Mouse (Mus musculus) c-Kit-positive CD71-positive TER-119-positive erythroid progenitor cells, embryonic 14.5 days (primary cell): ENCODE measurements around the gene Dlx6.
A peak's percentile ranks its signal among the peaks of the same experiment; 100 is the strongest.

Source experiments
- DNase-seq: peaks from one replicate; pipeline ENCODE4 v3.0.0-alpha.2; 2013; ENCODE audit warnings: low spot score

The Dlx6 gene

DNA sequence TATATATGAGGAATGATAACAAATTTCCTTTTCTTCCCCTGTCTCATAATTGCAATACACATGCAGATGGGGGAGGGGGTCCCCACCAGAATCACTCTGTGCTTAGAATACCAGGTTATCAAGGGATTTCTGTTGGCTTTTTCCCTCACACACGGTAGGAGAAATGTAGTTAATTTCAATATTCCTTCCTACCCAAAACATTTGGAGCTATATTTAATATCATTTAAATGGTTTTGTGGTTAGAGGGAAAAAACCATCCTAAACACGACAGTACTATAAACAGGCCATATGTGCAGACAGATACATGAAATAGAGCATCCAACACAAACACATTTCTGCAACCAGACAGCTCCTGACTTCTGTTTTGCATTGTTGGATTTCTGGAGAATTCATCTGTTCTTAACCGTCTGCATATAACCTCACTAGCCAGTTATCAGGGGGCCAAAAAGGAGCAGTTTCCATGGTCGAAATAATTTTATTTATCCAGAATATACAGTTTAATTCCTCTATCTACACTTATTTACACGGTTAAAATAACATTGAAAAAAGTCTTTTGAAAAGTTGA lies 14.3 kb downstream of the Dlx6 start:
- DNase-seq, result no peak

DNA sequence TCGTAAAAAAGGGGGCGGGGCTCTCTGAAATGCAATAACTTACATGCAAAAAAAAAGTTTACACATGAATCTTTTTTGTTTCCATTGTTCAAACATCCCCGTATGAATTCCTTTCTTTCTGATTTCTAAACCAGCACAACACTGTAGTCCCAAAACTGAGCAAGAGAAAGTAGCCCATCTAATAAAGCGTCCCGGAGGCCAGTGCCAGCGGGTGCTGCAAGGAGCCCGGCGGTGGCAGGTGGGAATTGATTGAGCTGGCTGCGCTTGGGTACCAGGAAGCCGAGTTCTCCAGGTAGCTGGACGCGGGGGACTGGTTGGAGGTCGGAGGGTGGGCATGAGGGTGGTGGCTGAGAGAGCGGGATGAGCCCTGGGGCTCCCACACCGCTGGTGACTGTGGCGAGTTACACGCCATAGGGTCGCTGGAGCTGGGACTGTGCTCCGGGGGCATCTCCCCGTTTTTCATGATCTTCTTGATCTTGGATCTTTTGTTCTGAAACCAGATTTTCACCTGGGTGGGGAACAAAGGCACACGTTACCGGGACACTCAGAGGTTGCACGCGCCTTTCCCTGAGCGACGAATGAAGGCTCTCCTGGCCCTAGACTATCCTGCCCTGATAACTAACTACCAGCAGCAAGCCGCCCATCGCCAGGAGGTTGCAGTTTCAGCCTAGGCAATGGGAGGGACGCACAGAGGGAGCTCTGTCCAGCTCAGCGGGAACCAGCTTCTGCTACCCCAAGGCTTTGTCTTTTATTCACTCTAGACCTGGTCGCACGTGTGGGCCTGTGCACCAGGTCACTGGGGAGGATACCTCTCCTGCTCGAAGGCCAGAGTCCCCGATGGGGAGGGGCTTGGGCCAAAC lies 15.1 kb downstream of the Dlx6 start:
- no peak for DNase-seq

- no peak for DNase-seq
Measured at GRCm38 (mm10) chr6:6878841-6879291, 15.7 kb downstream of the Dlx6 start.

GRCm38 (mm10) chr6:6879371-6880325 lies 16.5 kb downstream of the Dlx6 start:
- DNase-seq, result no peak

GRCm38 (mm10) chr6:6880361-6881114 lies 17.4 kb downstream of the Dlx6 start:
- DNase-seq, result no peak

DNA sequence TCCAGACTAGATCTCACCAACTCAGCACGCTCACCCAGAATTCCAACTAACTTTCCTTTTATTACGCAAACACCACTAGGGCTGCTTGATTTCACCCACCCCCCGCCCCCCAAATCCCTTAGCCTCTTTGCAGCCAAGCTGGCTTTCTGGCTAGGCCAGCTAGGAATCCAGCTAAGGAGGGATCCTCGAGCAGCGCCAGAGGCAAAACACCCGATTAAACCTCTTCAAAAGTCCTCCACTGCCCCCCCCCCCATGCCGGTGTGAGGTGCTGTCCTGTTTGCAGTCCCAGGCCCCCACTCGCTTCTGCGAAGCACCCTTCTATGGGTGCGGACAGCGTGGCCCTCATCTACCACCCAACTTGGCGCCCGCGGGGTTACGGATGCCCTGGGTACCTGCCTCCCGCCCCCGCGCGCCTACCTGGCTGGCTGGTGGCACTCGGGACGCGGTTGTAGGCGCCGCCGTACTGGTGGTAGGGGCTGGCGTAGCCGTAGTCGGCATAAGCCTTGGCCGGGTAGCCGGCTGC lies 18.0 kb downstream of the Dlx6 start:
- no peak for DNase-seq

DNA sequence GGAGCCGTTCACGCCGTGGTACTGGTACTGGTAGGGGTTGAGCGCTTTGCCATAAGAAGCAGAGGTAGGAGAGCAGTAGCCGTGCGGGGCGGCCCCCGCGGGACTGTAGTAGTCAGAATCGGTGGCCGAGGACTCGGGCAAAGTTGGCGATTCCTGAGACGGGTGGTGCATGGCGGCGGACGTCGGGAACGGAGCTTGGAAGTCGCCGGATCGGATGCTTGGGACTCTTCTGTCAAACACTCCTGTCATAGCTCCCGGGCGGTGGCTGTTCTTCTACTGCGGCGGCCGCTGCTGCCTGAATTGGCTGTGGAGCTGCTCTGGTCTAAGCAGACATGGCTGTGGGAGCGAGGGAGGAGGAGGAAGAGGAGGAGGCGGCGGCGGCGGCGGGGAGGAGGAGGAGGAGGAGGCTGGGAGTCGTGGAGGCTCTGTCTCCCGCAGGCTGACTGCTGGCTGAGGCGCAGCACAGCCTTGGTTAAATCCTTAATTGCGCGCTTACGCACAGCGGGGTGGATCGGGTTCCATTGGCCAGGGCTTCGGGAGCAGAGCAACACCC lies 18.6 kb downstream of the Dlx6 start, which contains the start of gene Dlx5:
Dlx5 (minus strand) TSS at position 448 of the 553 bp plus-strand sequence.
- no peak for DNase-seq

- DNase-seq, result no peak
Measured at GRCm38 (mm10) chr6:6882266-6882797, 19.2 kb downstream of the Dlx6 start.

- DNase-seq, result no peak
Measured at GRCm38 (mm10) chr6:6884897-6885296, 21.8 kb downstream of the Dlx6 start.

GRCm38 (mm10) chr6:6886225-6886624 lies 23.1 kb downstream of the Dlx6 start:
- DNase-seq, result no peak

GRCm38 (mm10) chr6:6890047-6890446 lies 26.9 kb downstream of the Dlx6 start:
- no peak for DNase-seq

- no peak for DNase-seq
Measured at GRCm38 (mm10) chr6:6909586-6909985, 46.5 kb downstream of the Dlx6 start.

DNA sequence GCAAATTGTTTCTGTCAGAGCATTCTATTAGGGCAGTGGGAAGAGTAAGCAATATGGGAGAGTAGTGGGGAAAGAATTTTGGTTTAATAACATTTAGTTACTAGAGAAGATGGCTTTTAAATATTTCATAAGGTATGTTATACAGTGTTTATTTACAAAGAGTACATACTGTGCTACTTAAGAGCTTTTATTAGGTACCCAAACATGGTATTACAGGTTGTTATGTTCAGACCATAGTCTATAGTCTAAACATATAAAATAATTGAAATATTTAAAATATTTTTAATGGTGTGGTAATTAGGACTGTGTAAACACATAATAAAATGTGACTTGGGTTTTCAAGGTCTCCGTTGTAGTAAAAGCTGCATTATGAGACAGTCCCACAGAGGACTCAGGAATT lies 51.2 kb downstream of the Dlx6 start:
- no peak for DNase-seq

DNA sequence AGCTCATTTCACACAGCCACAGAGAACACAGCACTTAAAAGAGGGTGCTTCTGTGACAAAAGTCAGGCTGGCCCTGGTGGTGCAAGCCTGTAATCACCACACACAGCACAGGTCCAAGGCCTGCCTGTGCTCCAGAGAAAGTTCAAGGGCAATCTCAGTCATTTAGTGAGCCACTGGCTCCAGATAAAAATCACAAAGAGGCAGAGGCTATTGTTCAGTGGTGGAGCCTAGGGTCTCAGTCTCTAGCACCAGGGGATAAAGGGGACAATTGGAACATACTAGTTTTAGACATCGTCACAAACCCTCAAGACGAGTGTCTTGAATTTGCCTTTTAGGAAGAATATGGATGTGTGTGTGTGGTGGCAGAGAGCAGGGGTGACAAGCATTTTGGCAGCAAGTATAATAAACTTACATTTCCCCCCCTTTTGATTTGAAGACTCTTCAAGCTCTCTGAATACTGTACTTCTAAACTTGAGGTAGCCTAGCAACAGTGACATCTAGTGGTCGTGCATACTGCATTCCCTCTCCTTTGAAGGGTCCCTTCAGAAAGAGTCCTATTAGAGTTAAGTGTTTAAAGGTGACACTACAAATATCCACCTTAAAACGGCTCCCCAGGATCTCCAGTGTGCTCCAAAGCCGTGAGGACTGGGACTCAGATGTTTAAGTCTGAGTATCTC lies 51.9 kb downstream of the Dlx6 start:
- peak; percentile 4 for DNase-seq

DNA sequence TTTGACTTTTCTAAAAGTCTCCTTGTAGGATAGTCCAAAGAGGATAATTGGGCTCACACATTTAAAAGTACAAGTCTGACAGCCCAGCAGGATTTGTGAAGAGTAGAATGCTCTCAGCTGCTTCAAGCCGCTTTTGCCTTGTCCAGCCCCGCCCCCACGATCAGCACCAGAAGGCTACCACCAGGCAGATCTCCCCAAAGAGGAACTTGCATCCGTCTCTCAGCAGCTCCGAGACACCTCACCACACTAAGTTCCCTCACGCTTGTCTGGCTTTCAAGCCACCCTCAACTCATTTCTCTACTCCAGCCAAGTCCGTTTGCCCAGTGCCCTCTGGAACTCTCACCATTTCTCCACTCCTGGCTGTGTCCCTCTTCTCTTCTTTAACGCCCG lies 52.4 kb downstream of the Dlx6 start:
- no peak for DNase-seq

DNA sequence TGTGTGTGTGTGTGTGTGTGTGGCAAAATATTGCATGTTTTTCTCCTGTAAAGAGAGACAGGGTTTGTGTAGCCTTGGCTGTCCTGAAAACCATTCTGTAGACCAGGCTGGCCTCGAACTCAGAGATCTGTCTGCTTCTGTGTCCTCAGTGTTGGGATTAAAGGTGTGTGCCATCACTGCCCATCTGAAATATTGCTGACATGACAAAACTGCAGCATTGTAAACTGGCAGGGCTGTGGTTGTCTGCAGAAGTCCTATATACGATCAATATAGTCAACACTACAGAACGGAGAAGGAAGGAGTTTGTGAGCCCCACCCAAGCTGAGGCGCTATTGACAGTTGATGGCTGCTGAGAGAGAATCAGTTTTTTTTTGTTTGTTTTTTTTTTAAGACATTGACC lies 54.2 kb downstream of the Dlx6 start:
- no peak for DNase-seq
